Mouse (Mus musculus) megakaryocyte, embryonic 14.5 days (primary cell): ENCODE results near the gene Slc26a8.

Experiments
- FLI1 ChIP-seq: IDR thresholded peaks from 2 replicates; pipeline ENCODE4 v1.6.1; 2012; ENCODE audit warnings: low read length, inconsistent platforms, mixed read lengths
- GATA1 ChIP-seq: IDR thresholded peaks from 3 replicates; pipeline ENCODE4 v1.6.1; 2012; ENCODE audit warnings: mixed read lengths, low read length, inconsistent platforms, borderline replicate concordance

GRCm38 (mm10) chr17:28725783-28726182, 35.8 kb upstream of the Slc26a8 start, which contains the start of gene AC170998.1:
- TF ChIP-seq GATA1 (no peak), FLI1 (no peak)
